Mouse (Mus musculus) ES-E14 (cell line): ENCODE results near the gene Slc25a22.

ENCODE experiments used
- HCFC1 ChIP-seq: IDR thresholded peaks from 2 replicates; pipeline ENCODE4 v1.6.1; 2012; ENCODE audit warnings: low read length, inconsistent platforms, borderline replicate concordance; ENCODE audit not compliant: insufficient read depth
- ZC3H11A ChIP-seq: IDR thresholded peaks from 2 replicates; pipeline ENCODE4 v1.6.1; 2012; ENCODE audit warnings: low read depth, mild to moderate bottlenecking, inconsistent platforms, low read length, borderline replicate concordance

GRCm38 (mm10) chr7:141485186-141485585 is 47.5 kb upstream of the Slc25a22 start:
- TF ChIP-seq ZC3H11A (no peak), HCFC1 (no peak)
